ENCODE assay signal across 30 mouse cellular contexts in genomic region chr3:78964231-78964858, GRCm38 (mm10).
A peak's percentile ranks its signal among the peaks of the same experiment; 100 is the strongest.
DNase-seq lines count a peak whose midpoint lies in the region; ATAC-seq lines count a peak whose summit lies in the region.
"Had no signal": no experiment of that assay in that cellular context is flagged by ENCODE, and none has a peak within 500 bp of the region (broad histone marks: within the 10 kb centered on the region; RNA-seq: fewer than 3 reads in every experiment).

No protein-coding gene starts in this region.

- DNase-seq in limb, embryonic 11.5 days (ENCODE audit: low spot score), result peak; percentile 9
- no peak for DNase-seq in limb, embryonic 10.5 days (ENCODE audit: low spot score)
- DNase-seq in skeletal muscle tissue, adult 2 months (ENCODE audit: low read depth, low spot score), result peak; percentile 27
- DNase-seq in midbrain, embryonic 14.5 days, result no peak
- no peak for DNase-seq in frontal cortex, postnatal 10 days (ENCODE audit: low spot score in 2 of 2)
- DNase-seq in adrenal gland, postnatal 10 days, result no peak
- DNase-seq: adrenal gland, postnatal 36 days; B cell, adult 2 months; cerebellum, adult 11 months; cerebellum, postnatal 25 days; embryo, embryonic 11 days; gastrocnemius, postnatal 10 days; heart, postnatal 4 days; kidney, postnatal 25 days; liver; retina, postnatal 1 day; right cerebral cortex, postnatal 25 days; thymus, postnatal 36 days had no signal

- 81% methylated on average over 9 of the region's 9 CpGs for WGBS in limb, embryonic 11.5 days
- 89% methylated on average over 9 of the region's 9 CpGs for WGBS in limb, embryonic 10.5 days
- 89% methylated on average over 9 of the region's 9 CpGs for WGBS in midbrain, embryonic 14.5 days

- no peak overlapping the region for H3K9ac ChIP-seq in limb, embryonic 11.5 days (ENCODE audit: low read length)
- H3K9ac ChIP-seq in midbrain, embryonic 14.5 days (replicated peaks; ENCODE audit: low read length), result no peak overlapping the region
- H3K9ac ChIP-seq: embryonic facial prominence, embryonic 13.5 days; forebrain, embryonic 13.5 days; heart, embryonic 15.5 days; hindbrain, embryonic 15.5 days; midbrain, embryonic 13.5 days; neural tube, embryonic 13.5 days had no signal

- H3K9me3 ChIP-seq in limb, embryonic 11.5 days (ENCODE audit: control insufficient read depth, low read length), result no peaks in the 10 kb centered on the region
- no peaks in the 10 kb centered on the region for H3K9me3 ChIP-seq in limb, embryonic 10.5 days (replicated peaks)
- H3K9me3 ChIP-seq in midbrain, embryonic 14.5 days (ENCODE audit: control insufficient read depth, low read length), result no peaks in the 10 kb centered on the region
- H3K9me3 ChIP-seq: embryonic facial prominence, embryonic 13.5 days; forebrain, embryonic 13.5 days; heart, embryonic 15.5 days; hindbrain, embryonic 15.5 days; midbrain, embryonic 13.5 days; neural tube, embryonic 13.5 days had no signal

- no peaks in the 10 kb centered on the region for H3K4me1 ChIP-seq in limb, embryonic 11.5 days (ENCODE audit: control insufficient read depth, insufficient read depth, low read length)
- no peaks in the 10 kb centered on the region for H3K4me1 ChIP-seq in limb, embryonic 10.5 days
- 0 out of 2 replicates have a peak, but pooled peaks cover 4% of the 10 kb centered on the region for H3K4me1 ChIP-seq in midbrain, embryonic 14.5 days (ENCODE audit: control insufficient read depth, insufficient read depth, low read length)
- H3K4me1 ChIP-seq: embryonic facial prominence, embryonic 13.5 days had no signal

- no peak overlapping the region for H3K4me3 ChIP-seq in limb, embryonic 11.5 days (ENCODE audit: low read depth, low read length)
- H3K4me3 ChIP-seq in limb, embryonic 10.5 days, result no peak overlapping the region
- no peak overlapping the region for H3K4me3 ChIP-seq in midbrain, embryonic 14.5 days (replicated peaks; ENCODE audit: low read depth, low read length)
- H3K4me3 ChIP-seq: embryonic facial prominence, embryonic 13.5 days; erythroblast, embryonic 14.5 days; forebrain, embryonic 13.5 days; heart, embryonic 15.5 days; hindbrain, embryonic 15.5 days; midbrain, embryonic 13.5 days; neural tube, embryonic 13.5 days had no signal

- no peak for ATAC-seq in limb, embryonic 11.5 days (ENCODE audit: insufficient number of reproducible peaks, low FRiP score, low TSS enrichment, low read depth)
- peak; percentile 68 for ATAC-seq in activated CD4-positive, CD25-positive, alpha-beta regulatory T cell, adult 4 months
- peak; percentile 65 for ATAC-seq in inflammation-experienced regulatory T-cells, adult 6 months
- ATAC-seq in midbrain, embryonic 14.5 days (ENCODE audit: low FRiP score, low TSS enrichment), result no peak
- ATAC-seq: forebrain, embryonic 13.5 days; intestine, postnatal 0 days; lung, postnatal 0 days; midbrain, embryonic 13.5 days had no signal

- H3K36me3 ChIP-seq in limb, embryonic 11.5 days (ENCODE audit: control insufficient read depth, insufficient read depth, low read length), result no peaks in the 10 kb centered on the region
- no peaks in the 10 kb centered on the region for H3K36me3 ChIP-seq in limb, embryonic 10.5 days
- no peaks in the 10 kb centered on the region for H3K36me3 ChIP-seq in midbrain, embryonic 14.5 days (ENCODE audit: control insufficient read depth, insufficient read depth, low read length)
- H3K36me3 ChIP-seq: embryonic facial prominence, embryonic 13.5 days; heart, embryonic 15.5 days; hindbrain, embryonic 15.5 days; midbrain, embryonic 13.5 days; neural tube, embryonic 13.5 days had no signal

- H3K27ac ChIP-seq in limb, embryonic 11.5 days (replicated peaks; ENCODE audit: low read depth, low read length), result no peak overlapping the region
- no peak overlapping the region for H3K27ac ChIP-seq in limb, embryonic 10.5 days
- H3K27ac ChIP-seq in midbrain, embryonic 14.5 days (replicated peaks; ENCODE audit: low read depth, low read length), result no peak overlapping the region
- H3K27ac ChIP-seq: embryonic facial prominence, embryonic 13.5 days; forebrain, embryonic 13.5 days; heart, embryonic 15.5 days; hindbrain, embryonic 15.5 days; macrophage; midbrain, embryonic 13.5 days; neural tube, embryonic 13.5 days had no signal

- H3K27me3 ChIP-seq in limb, embryonic 11.5 days (ENCODE audit: control insufficient read depth, insufficient read depth, low read length), result no peaks in the 10 kb centered on the region
- peaks cover 13% of the 10 kb centered on the region for H3K27me3 ChIP-seq in limb, embryonic 10.5 days (ENCODE audit: low read depth, poor library complexity, severe bottlenecking)
- H3K27me3 ChIP-seq in midbrain, embryonic 14.5 days (ENCODE audit: control insufficient read depth, insufficient read depth, low read length), result no peaks in the 10 kb centered on the region
- H3K27me3 ChIP-seq: forebrain, embryonic 13.5 days; heart, embryonic 15.5 days; hindbrain, embryonic 15.5 days; neural tube, embryonic 13.5 days had no signal

- H3K4me2 ChIP-seq in limb, embryonic 11.5 days (ENCODE audit: low read depth, severe bottlenecking), result no peak overlapping the region
- no peak overlapping the region for H3K4me2 ChIP-seq in midbrain, embryonic 14.5 days (ENCODE audit: low read length)
- H3K4me2 ChIP-seq: embryonic facial prominence, embryonic 13.5 days; forebrain, embryonic 13.5 days; heart, embryonic 15.5 days; hindbrain, embryonic 15.5 days; midbrain, embryonic 13.5 days; neural tube, embryonic 13.5 days had no signal

Comparison
In these comparisons a context has a peak if more than half of its experiments do, and no peak if none do; other contexts are left out.
1. DNase-seq: peak in limb, embryonic 11.5 days (single experiment) and skeletal muscle tissue, adult 2 months (single experiment); none in limb, embryonic 10.5 days (single experiment), midbrain, embryonic 14.5 days (single experiment), frontal cortex, postnatal 10 days (0 of 2) and adrenal gland, postnatal 10 days (single experiment).
2. ATAC-seq: peak in activated CD4-positive, CD25-positive, alpha-beta regulatory T cell, adult 4 months (single experiment) and inflammation-experienced regulatory T-cells, adult 6 months (single experiment); none in limb, embryonic 11.5 days (single experiment) and midbrain, embryonic 14.5 days (single experiment).